Mouse (Mus musculus) liver, embryonic 14 days (tissue): Measurements from ENCODE around the gene Arhgap25. TPM values are rescaled to one million over a fixed set of nuclear protein-coding genes. Genes with fewer than 3 reads are reported as not detected.

Source experiments
- polyA plus RNA-seq: library from polyadenylated mRNA; depleted of rRNA; stranded (reverse); fragments of >200 nt; gene quantifications from 2 replicates; pipeline ENCODE4 v1.2.3, GENCODE M21; 2012; rRNA removed

Gene Arhgap25
- 1.5 and 1.8 TPM in 2 replicates for polyA plus RNA-seq

DNA sequence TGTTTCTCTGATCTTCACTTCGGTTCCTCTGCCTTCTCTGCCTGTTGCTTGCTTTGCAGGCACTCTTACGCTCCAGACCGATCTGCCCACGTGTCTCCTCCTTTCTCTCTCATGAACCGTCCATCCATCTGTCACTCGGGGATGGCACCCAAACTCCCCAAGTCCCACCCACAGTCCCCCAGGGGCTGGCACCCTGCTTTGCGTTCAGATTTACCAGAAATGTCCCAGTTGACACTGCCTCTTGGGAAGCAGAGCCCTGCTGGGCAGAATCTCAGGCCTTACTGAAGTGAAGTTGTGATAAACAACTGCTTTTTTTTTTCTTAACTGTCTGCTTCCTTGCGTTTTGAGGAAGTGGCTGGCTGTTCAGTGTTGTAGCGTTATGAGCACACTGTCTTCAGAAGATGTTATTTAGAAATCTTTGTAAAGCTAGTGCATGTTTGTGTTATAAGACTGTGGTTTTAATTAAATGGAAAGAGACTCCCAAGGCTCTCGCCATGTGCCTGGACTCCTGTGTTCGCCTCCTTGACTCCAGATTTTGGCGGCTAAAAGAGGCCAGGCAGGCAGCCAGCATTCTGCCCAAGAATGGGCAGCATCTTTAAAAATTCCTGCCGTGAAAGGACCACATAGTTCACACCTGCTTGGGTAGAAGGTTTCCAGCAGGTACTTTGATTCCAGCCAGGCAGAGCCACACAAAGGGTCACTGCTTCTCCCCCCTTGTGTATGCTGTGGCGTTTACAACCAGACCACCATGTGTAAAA is at the start of gene Arhgap25:
TSS of gene Arhgap25 (minus strand) at position 307 of the 758 bp plus-strand sequence.

GRCm38 (mm10) chr6:87428487-87429044 is 104.5 kb downstream of the Arhgap25 start, which contains the start of gene Bmp10:
Bmp10 (plus strand) TSS chr6:87428994.

Other genes with a start within 250 kb of the Arhgap25 start
- gene Antxr1, start 197.4 kb downstream of the Arhgap25 start, polyA plus RNA-seq = 0.77 and 1.1 TPM in 2 replicates
- gene Gkn1, start 182.3 kb downstream of the Arhgap25 start, polyA plus RNA-seq = 0.03 TPM in 1 of 2 replicates, not detected in the other
- 0.05 and 0.06 TPM in 2 replicates for gene Gkn2, start 159.9 kb downstream of the Arhgap25 start, polyA plus RNA-seq
- 0.05 and 0.08 TPM in 2 replicates for gene Gkn3, start 144.3 kb downstream of the Arhgap25 start, polyA plus RNA-seq
- gene Bmp10, start 104.3 kb downstream of the Arhgap25 start, polyA plus RNA-seq = 0.59 and 0.84 TPM in 2 replicates
- gene Prokr1, start 57.5 kb upstream of the Arhgap25 start, polyA plus RNA-seq = 2.7 and 3.0 TPM in 2 replicates
- 9.7 and 10.1 TPM in 2 replicates for gene Aplf, start 138.9 kb upstream of the Arhgap25 start, polyA plus RNA-seq
- 0.16 and 0.39 TPM in 2 replicates for gene Efcc1, start 197.6 kb upstream of the Arhgap25 start, polyA plus RNA-seq
- gene Gp9, start 244.8 kb upstream of the Arhgap25 start, polyA plus RNA-seq = 31.8 and 34.2 TPM in 2 replicates